Mouse (Mus musculus) fibroblast of lung, adult 2 months (primary cell): ENCODE results near the gene Ap2a2.
"Not testable (repeated sequence)": the region's sequence is repeated elsewhere in the genome, so short reads cannot be mapped to it uniquely, and the experiment has no call there.

Experiments used
- DNase-seq: peaks from one replicate; pipeline ENCODE4 v3.0.0-alpha.2; 2011; ENCODE audit warnings: low read depth

Ap2a2 gene

DNA sequence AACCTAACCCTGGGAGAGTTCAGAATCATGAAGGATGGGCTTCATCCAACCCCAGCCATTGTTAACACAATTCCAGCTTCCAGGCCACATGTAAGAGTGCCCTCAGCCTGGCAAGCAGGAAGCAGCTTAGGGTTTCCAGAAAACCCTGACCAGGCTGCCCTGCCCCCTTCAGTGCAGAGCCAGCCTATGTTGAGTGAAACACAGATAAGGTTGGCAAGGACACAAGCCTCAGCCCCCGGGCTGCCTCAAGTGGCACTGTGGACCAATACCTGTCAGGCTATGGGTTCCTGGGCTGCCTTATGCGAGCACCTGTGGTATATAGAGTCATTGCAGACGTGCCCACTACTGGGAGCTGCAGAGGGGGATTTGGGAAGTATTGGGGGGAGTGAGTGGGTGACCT lies 99.5 kb downstream of the Ap2a2 start:
- no peak for DNase-seq

DNA sequence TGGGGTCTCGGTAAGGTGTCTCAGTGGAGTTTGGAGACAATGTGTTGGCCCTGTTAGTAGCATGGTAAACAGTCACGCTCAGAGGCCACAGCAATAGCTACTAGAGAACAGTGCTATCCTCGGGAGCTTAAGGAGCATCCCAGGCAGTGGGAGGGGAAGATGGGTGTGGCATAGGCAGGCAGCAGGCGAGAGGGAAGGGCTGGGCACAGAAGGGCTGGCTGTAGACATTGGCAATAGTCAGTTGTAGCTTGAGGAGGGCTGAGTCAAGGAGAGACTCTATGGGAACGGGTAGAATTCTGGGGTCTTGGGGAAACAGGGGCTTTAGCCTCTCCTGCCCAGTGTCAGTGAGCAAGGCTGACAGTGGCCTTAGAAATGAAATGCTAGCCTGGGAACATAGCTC lies 100.2 kb downstream of the Ap2a2 start:
- DNase-seq = no peak

GRCm38 (mm10) chr7:141666190-141666589 lies 104.2 kb downstream of the Ap2a2 start:
- peak; percentile 33 for DNase-seq

DNA sequence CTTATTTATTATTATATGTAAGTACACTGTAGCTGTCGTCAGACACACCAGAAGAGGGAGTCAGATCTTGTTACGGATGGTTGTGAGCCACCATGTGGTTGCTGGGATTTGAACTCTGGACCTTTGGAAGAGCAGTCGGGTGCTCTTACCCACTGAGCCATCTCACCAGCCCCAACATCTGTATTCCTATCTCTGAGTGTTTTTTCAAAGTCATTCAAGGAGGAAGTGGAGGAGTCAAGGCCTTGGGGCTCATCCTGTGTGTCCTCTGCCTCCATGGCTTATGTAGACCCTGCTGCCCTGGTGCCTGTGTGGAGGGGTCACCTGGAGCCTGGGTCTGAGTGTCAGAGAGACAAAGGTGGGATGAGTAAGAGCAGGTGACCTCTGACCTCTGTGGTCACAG lies 107.1 kb downstream of the Ap2a2 start:
- not testable (repeated sequence) for DNase-seq

- DNase-seq = no peak
These were observed 109.0 kb downstream of the Ap2a2 start for GRCm38 (mm10) chr7:141670999-141671398.

DNA sequence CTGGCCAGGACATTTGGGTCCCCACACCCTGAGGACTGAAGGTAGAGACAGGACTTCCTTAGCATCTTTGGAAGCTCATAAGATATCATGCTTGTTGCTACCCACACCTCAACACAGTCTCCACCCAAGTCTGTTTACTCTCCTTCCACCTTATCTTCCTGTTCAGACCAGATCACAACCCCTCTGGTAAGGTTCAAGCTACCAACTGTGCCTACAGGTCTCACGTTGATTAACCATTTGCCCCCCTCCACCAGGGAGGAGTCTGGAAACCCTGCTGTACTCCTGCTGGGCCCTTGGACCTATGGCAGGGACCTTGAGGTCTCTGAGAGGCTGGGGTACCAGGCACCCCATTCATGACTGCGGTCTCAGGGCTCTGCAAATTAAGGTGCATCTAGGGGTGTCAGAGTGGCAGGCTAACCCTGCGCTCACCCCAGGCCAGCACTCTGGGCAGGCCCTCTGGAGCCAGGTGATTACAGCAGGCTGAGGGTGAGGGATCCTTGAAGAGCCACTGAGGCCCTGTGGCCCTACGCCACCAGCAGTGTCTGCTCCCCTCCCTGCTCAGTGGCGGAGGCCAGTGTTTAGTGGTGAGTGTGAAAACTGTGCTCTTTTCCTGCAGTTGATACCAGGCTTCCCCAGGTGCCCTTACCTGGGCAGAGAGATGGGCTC lies 109.8 kb downstream of the Ap2a2 start:
- DNase-seq = no peak

DNA sequence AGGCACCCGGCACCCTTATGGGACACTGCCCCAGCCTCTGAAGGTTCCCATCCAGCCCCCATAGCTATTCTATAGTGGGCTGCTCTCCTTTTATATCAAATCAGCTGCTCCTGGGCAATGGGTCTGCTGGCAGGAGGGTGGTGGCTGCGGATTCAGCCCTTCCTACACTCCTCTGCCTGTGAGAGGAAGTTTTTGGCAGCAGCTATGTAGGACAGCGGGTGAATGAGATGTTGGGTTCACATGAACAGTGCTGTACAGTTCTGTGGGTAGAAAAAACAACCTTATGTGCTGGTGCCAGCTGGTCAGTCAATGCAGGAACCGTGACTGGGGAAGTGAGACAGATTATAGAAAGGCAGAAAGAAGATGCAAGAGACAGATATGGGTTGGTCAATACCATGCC lies 116.9 kb downstream of the Ap2a2 start:
- no peak for DNase-seq
